Mouse (Mus musculus): Measurements from ENCODE around the gene Sacs.
"Not testable (repeated sequence)": the region's sequence is repeated elsewhere in the genome, so short reads cannot be mapped to it uniquely, and the experiment has no call there.

The Sacs gene

GRCm38 (mm10) chr14:61137994-61138726 is at the start of gene Sacs:
Gene Sacs (plus strand): TSS chr14:61138457.
- DNase-seq (ENCODE audit: low spot score): no peak

DNA sequence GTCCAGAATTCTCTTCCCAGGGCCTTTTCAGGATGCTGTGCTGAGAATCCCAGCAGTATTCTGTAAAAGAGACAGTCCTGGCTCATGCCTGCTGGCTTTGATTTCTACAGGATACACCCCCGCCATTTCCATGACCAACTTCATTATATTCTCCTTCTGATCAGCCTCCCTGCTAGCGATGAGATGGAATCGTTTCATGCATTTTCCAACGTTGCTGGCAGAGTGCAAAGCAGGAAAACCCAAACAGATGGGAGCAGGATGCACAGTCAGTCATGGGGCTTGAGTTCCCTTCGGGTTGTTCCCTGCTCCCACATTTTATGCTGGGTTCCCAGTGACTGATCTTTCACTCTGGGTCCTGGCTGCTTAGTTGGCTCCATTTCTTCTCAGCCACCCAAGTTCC is 47.3 kb upstream of the Sacs start:
- no peak for DNase-seq (ENCODE audit: low spot score)

- no peak for DNase-seq (ENCODE audit: low spot score)
Measured at GRCm38 (mm10) chr14:61092073-61092472, 46.2 kb upstream of the Sacs start.

DNA sequence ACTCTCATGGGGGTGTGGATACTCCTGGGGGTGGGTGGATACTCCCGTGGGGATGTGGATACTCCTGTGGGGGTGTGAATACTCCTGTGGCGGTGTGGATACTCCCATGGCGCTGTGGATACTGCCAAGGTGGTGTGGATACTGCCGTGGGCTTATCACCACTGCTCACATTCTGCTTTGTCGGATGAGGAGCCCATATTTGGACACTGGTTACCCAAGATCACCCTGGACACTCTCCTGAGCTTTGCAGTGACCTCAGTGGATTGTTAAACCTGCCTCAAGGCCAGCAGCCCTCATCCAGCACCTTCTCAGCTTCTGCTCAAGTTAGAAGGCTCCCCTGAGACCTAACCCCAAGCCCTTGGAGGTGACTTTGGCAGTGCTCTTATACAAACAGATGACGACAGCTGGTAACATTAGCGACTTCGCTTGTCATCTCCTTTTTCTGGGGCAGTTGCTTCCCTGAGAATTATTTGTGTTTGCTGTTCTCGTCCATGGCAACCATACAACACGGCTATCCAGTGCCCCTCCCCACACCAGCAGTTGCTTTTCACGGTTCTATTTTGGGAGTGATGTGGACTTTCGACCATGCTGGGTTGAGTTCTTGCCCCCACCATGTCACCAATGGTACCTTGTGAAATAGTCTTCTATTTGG is 40.2 kb upstream of the Sacs start:
- DNase-seq (ENCODE audit: low spot score): no peak

GRCm38 (mm10) chr14:61100736-61101135 is 37.5 kb upstream of the Sacs start:
- no peak for DNase-seq (ENCODE audit: low spot score)

- DNase-seq (ENCODE audit: low spot score): no peak
Measured at GRCm38 (mm10) chr14:61106404-61106803, 31.9 kb upstream of the Sacs start.

- DNase-seq (ENCODE audit: low spot score): no peak
Measured at GRCm38 (mm10) chr14:61108625-61109024, 29.6 kb upstream of the Sacs start.

GRCm38 (mm10) chr14:61112404-61112803 is 25.9 kb upstream of the Sacs start:
- peak; percentile 45 for DNase-seq (ENCODE audit: low spot score)

GRCm38 (mm10) chr14:61124755-61125154 is 13.5 kb upstream of the Sacs start:
- DNase-seq (ENCODE audit: low spot score): no peak

DNA sequence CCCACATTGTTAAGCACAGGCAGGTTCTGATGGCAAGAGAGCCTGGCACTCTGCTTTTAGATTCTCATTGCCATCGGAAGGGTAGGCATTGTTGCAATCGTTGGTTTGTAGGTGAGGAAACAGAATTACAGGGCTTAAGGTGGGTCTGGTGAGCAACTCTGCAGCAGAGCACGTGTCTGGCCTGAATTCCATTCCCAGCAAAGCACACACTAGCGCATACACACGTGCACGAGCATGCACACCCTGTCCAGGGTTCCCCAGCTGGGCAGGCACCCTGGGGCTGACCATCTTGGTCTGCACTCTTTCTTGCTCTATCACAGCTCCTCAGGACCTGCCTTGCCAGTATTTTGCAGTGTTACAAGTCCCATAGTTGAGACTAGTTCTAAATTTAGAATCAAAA is 13.1 kb upstream of the Sacs start:
- no peak for DNase-seq (ENCODE audit: low spot score)

- not testable (repeated sequence) for DNase-seq (ENCODE audit: low spot score)
Measured at GRCm38 (mm10) chr14:61127365-61127764, 10.9 kb upstream of the Sacs start.

DNA sequence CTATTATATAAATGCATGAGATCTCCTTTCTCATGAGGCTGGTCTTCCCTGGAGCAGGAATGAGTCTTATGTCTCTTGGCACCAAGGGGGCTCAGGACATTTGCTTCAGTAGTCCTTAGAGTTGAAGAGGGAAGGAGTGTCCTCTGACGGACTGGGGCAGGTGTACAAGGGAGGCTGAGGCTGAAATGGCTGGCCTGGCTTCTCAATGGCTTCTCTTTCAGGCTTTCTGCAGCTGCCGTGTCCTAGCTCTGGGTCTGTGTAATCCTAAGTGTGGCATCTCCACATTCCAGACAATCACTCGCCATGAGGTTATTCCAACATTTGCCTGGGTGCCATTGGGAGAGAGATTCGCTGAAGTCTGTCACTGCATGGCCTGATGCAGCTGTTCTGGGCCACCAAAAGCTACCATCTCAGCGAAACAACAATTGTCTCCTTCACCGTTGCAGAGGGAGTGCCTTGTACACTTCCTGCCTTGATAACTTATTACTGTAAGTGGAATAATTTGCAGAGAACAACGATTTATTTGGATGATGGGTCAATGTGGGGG is 9.2 kb upstream of the Sacs start:
- DNase-seq (ENCODE audit: low spot score): no peak

DNA sequence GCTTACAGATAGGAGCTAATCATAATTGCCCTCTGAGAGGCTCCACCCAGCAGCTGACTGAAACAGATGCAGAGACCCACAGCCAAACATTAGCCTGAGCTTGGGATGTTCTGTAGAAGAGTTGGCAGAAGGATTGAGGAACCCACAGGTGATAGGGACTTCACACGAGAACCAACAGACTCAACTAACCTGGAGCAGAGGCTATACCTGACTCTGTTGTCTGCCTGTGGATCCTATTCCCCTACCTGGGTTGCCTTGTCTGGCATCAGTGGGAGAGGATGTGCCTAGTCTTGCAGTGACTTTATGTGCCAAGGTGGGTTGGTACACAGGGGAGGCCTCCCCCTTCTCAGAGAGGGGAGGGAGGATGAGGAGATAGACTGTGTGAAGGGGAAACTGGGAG is 5.7 kb upstream of the Sacs start:
- no peak for DNase-seq (ENCODE audit: low spot score)

- no peak for DNase-seq (ENCODE audit: low spot score)
Measured at GRCm38 (mm10) chr14:61134381-61135030, 3.8 kb upstream of the Sacs start.

- no peak for DNase-seq (ENCODE audit: low spot score)
Measured at GRCm38 (mm10) chr14:61137410-61137809, 847 bp upstream of the Sacs start.

DNA sequence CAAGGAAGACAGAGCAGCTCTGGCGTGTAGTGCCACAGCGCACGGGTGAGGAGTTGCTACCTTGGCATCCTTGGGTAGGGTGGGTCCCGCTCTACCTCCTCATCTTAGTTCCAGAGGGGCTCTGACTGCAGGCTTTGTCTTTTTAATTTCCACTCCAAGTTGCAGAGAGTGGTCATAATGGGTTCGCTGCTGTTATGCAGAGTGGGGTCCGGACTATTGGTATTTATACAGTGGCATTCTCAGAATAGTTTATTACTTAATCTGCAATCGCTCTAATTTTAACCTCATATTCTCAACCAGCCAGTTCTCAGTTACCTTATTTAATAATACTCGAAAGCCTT is 440 bp downstream of the Sacs start:
- no peak for DNase-seq (ENCODE audit: low spot score)

DNA sequence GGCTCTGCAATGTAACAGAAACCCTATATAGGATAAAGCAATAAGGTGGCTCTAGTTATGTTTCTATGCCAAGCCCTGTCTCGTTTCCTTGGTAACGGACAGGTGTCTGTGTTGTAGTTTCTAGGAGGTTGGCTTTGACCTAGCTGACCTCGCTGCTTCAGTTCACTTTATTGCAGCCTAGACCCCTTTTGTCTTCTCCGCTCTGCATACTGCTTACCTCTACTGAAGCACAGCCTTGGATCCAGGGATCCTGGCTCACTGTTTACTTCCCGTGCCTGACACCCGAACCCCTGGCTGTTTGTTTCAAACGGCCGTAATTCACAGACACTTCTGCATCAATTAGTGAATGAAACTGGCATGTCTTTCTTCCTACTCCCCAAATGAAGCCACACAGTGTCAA is 5.1 kb downstream of the Sacs start:
- DNase-seq (ENCODE audit: low spot score): no peak

DNA sequence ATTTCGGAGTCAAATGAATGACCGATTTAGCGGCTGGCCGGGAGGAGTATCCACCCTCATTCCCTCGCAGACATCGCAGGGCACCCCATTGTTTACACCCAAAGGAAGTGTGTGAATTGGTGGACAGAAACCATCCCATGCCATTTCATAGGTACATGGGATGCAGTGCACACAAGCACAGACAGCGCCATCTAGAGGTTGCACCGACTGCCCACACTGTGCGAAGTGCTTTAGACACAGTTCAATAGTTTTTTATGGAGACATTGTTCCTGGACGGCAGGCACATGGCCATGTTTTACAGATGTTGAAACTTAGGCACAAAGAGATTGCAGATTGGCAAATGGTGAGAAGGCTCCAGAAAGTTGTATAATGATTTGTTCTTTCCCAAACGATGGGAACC is 5.6 kb downstream of the Sacs start:
- no peak for DNase-seq (ENCODE audit: low spot score)

DNA sequence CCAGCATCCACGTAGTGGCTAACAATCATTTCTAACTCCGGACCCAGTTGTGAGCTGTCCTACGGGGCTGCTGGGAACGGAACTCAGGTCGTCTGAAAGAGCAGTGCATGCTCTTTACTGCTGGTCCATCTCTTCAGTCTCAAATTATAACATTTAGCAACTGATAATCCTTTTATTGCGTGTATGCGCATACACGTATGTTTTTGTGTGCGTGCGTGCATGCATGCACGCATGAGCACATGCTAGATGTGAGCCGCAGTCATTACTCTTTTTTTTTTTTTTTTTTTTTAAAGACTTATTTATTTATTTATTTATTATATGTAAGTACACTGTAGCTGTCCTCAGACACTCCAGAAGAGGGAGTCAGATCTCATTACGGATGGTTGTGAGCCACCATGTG is 12.2 kb downstream of the Sacs start:
- DNase-seq (ENCODE audit: low spot score): not testable (repeated sequence)

DNA sequence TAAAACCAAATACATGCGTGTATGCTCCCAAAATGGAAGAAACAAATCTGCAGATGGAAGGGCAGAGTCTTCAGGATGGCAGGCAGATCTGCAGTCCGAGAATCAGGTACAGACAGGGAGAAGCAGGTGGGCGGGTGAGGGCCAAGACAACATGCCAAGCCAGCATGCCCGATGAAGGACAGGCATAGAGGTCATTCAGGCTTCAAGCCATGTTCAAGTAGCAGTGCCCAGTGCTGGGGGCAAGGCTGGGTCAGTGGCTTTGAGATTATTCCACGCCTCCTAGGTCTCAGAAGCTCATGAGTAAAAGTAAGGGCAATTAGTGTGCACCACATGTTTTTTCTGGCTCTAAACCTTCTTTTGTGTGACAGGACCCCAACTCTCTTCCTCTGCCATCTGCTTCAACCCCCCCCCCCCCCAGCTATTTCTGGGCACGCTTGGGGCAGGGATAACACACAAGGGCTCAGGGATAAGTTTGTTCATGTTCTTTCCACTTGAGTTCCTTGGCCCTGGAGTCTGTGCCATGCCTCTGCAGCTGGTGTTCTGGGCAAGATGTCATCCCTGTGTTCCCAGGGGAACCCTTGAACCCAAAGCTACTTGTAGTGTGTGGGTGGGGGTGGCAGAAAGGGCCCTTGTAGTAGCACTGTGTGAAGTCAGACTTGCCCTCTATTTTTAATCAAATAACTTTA is 16.8 kb downstream of the Sacs start:
- no peak for DNase-seq (ENCODE audit: low spot score)

GRCm38 (mm10) chr14:61155687-61156086 is 17.4 kb downstream of the Sacs start:
- no peak for DNase-seq (ENCODE audit: low spot score)

- DNase-seq (ENCODE audit: low spot score): not testable (repeated sequence)
Measured at GRCm38 (mm10) chr14:61157426-61157825, 19.2 kb downstream of the Sacs start.

DNA sequence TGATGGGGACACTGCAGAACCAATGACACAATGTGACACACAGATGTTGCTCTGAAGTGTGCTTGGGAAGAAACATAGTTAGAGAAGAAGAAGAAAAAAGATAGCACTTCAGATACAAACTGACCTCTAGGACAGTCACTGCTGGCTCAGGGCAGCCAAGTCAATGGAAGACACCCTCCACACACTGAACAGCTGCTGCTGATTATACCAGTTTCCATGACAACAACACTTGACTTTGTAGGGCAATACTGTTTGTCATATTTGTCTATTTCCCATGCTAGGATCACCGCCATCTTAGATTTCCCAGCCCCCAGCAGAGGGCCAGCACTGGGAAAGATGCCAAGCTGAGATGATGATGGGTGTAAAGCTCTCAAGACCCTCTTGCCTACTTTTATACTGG is 22.7 kb downstream of the Sacs start:
- no peak for DNase-seq (ENCODE audit: low spot score)
